Mouse (Mus musculus) liver, embryonic 14.5 days (tissue): ENCODE measurements around the gene Serpinf2.

Experiments
- CTCF ChIP-seq: IDR thresholded peaks from 2 replicates; pipeline ENCODE4 v1.5.1; 2016; ENCODE audit warnings: antibody characterized with exemption, low read depth, control low read depth
- EP300 ChIP-seq: IDR thresholded peaks from 2 replicates; pipeline ENCODE4 v1.6.1; 2016; ENCODE audit warnings: antibody characterized with exemption, low read depth

- TF ChIP-seq EP300 = peak; percentile 52; the same call in 1 of the 2 replicates
- TF ChIP-seq CTCF = no peak
These were observed 20.9 kb upstream of the Serpinf2 start for GRCm38 (mm10) chr11:75460103-75460843.
